Mouse (Mus musculus) intestine, postnatal 0 days (tissue): ENCODE results near the gene Zfp524. TPM values are rescaled to one million over a fixed set of nuclear protein-coding genes. Genes with fewer than 3 reads are reported as not detected.

Experiments used
- ATAC-seq: fragments of 200-750 bp; cut with Nextera tagmentation; 2 replicates; pipeline ENCODE4 v1.8.0; 2017; ENCODE audit warnings: mild to moderate bottlenecking, moderate TSS enrichment, moderate library complexity
- H3K27ac ChIP-seq: fragments of 300-500 bp; sonication (generic); 2 replicates; pipeline ENCODE4 v1.5.1; 2014; ENCODE audit warnings: mild to moderate bottlenecking, low read depth, low read length, moderate library complexity
- H3K27me3 ChIP-seq: fragments of 300-500 bp; sonication (generic); replicated peaks from 2 replicates; pipeline ENCODE4 v1.6.1; 2014; ENCODE audit warnings: low read length, mixed read lengths; ENCODE audit not compliant: control insufficient read depth, insufficient read depth
- H3K36me3 ChIP-seq: fragments of 300-500 bp; sonication (generic); 2 replicates; pipeline ENCODE4 v1.6.1; 2014; ENCODE audit warnings: mild to moderate bottlenecking, moderate library complexity; ENCODE audit not compliant: control insufficient read depth, insufficient read depth
- H3K4me1 ChIP-seq: fragments of 300-500 bp; sonication (generic); replicated peaks from 2 replicates; pipeline ENCODE4 v1.6.1; 2014; ENCODE audit warnings: antibody characterized with exemption, low read length, mixed read lengths; ENCODE audit not compliant: control insufficient read depth, insufficient read depth
- H3K4me2 ChIP-seq: fragments of 300-500 bp; sonication (generic); replicated peaks from 2 replicates; pipeline ENCODE4 v1.6.1; 2014; ENCODE audit warnings: low read depth, mild to moderate bottlenecking, moderate library complexity
- H3K4me3 ChIP-seq: fragments of 300-500 bp; sonication (generic); 2 replicates; pipeline ENCODE4 v1.5.1; 2014; ENCODE audit warnings: low read depth, low read length
- H3K9ac ChIP-seq: fragments of 300-500 bp; sonication (generic); 2 replicates; pipeline ENCODE4 v1.6.1; 2014; ENCODE audit warnings: mild to moderate bottlenecking, low read depth, low read length
- H3K9me3 ChIP-seq: fragments of 300-500 bp; sonication (generic); 2 replicates; pipeline ENCODE4 v1.6.1; 2016; ENCODE audit warnings: mixed run types; ENCODE audit not compliant: control insufficient read depth
- CTCF ChIP-seq: sonication (generic); IDR thresholded peaks from 2 replicates; pipeline ENCODE4 v1.5.1; 2016; ENCODE audit warnings: low read depth, mild to moderate bottlenecking, control low read depth, antibody characterized with exemption, moderate library complexity
- WGBS: fragments of 180-500 bp; shearing (Covaris S2); extraction: QIAGEN DNeasy Blood & Tissue Kit; methylation state at CpG from one replicate; pipeline ENCODE4 v1.1.7; 2014; 5-methylcytosine and 5-hydroxymethylcytosine counted together
- polyA plus RNA-seq: library from polyadenylated mRNA; unstranded; fragments of >200 nt; fragmentation: Nextera tagmentation; extraction: Ambion mirVana; gene quantifications from 2 replicates; pipeline ENCODE4 v1.2.1, GENCODE M21; 2015

The Zfp524 gene
- polyA plus RNA-seq, 1 experiment from 2014 or later: 21.9 TPM

- H3K9me3 ChIP-seq: peaks cover 3% of the 10 kb centered on the region; the same call in 1 of the 2 replicates
- no peak overlapping the region for H3K9ac ChIP-seq
- TF ChIP-seq CTCF: peak; percentile 38
- no peak overlapping the region for H3K4me3 ChIP-seq
- no peaks in the 10 kb centered on the region for H3K4me1 ChIP-seq
- H3K36me3 ChIP-seq: no peaks in the 10 kb centered on the region
- H3K27me3 ChIP-seq: no peaks in the 10 kb centered on the region
- no peak for ATAC-seq
- WGBS: 91% methylated on average over 7 of the region's 7 CpGs
- no peak overlapping the region for H3K4me2 ChIP-seq
- no peak overlapping the region for H3K27ac ChIP-seq
Measured at GRCm38 (mm10) chr7:4976832-4977231, 37.4 kb upstream of the Zfp524 start.

- Histone ChIP-seq H3K4me2 (no peak overlapping the region), H3K27me3 (no peaks in the 10 kb centered on the region), H3K9me3 (no peaks in the 10 kb centered on the region), H3K27ac (no peak overlapping the region), H3K9ac (no peak overlapping the region), H3K4me1 (no peaks in the 10 kb centered on the region), H3K4me3 (no peak overlapping the region), H3K36me3 (peaks cover 11% of the 10 kb centered on the region; the same call in 1 of the 2 replicates)
- WGBS: 44% methylated on average over 2 of the region's 2 CpGs
- no peak for TF ChIP-seq CTCF
- ATAC-seq: no peak
Measured at GRCm38 (mm10) chr7:4988250-4988649, 26.0 kb upstream of the Zfp524 start.

GRCm38 (mm10) chr7:4993347-4993998 lies 20.7 kb upstream of the Zfp524 start:
- WGBS: 68% methylated on average over 54 of the region's 55 CpGs

GRCm38 (mm10) chr7:4993999-4994788 lies 20.0 kb upstream of the Zfp524 start:
- H3K27me3 ChIP-seq: no peaks in the 10 kb centered on the region
- no peak for TF ChIP-seq CTCF
- no peak overlapping the region for H3K27ac ChIP-seq
- no peaks in the 10 kb centered on the region for H3K4me1 ChIP-seq
- 72% methylated on average over 59 of the region's 59 CpGs for WGBS
- H3K9ac ChIP-seq: no peak overlapping the region
- H3K36me3 ChIP-seq: peaks cover 16% of the 10 kb centered on the region; the same call in 1 of the 2 replicates
- 0 out of 2 replicates have a peak, but pooled peaks cover 3% of the 10 kb centered on the region for H3K9me3 ChIP-seq
- ATAC-seq: no peak
- no peak overlapping the region for H3K4me3 ChIP-seq
- H3K4me2 ChIP-seq: no peak overlapping the region

More at GRCm38 (mm10) chr7:4993347-4993998, 20.7 kb upstream of the Zfp524 start:
- TF ChIP-seq CTCF: no peak
- Histone ChIP-seq H3K36me3 (peaks cover 16% of the 10 kb centered on the region; the same call in 1 of the 2 replicates), H3K4me2 (no peak overlapping the region), H3K4me1 (no peaks in the 10 kb centered on the region), H3K9ac (no peak overlapping the region), H3K27ac (no peak overlapping the region), H3K9me3 (0 out of 2 replicates have a peak, but pooled peaks cover 3% of the 10 kb centered on the region), H3K27me3 (no peaks in the 10 kb centered on the region), H3K4me3 (no peak overlapping the region)
- no peak for ATAC-seq

GRCm38 (mm10) chr7:4995268-4996002 lies 18.8 kb upstream of the Zfp524 start:
- H3K36me3 ChIP-seq: peaks cover 16% of the 10 kb centered on the region; the same call in 1 of the 2 replicates
- peak overlapping the region; percentile 90 for H3K4me2 ChIP-seq
- no peak for TF ChIP-seq CTCF
- 0 out of 2 replicates have a peak, but pooled peaks cover 3% of the 10 kb centered on the region for H3K9me3 ChIP-seq
- peak overlapping the region; percentile 79 for H3K4me3 ChIP-seq
- ATAC-seq: no peak; the same call in 1 of the 2 replicates
- H3K4me1 ChIP-seq: no peaks in the 10 kb centered on the region
- H3K27ac ChIP-seq: peak overlapping the region; percentile 62
- H3K9ac ChIP-seq: peak overlapping the region; percentile 76
- WGBS: 6% methylated on average over 19 of the region's 19 CpGs
- no peaks in the 10 kb centered on the region for H3K27me3 ChIP-seq
